Mouse (Mus musculus) liver, embryonic 14.5 days (tissue): ENCODE measurements around the gene Nrap. TPM values are rescaled to one million over a fixed set of nuclear protein-coding genes. Genes with fewer than 3 reads are reported as not detected.

Source experiments
- ATAC-seq: fragments of 200-750 bp; cut with Nextera tagmentation; 2 replicates; pipeline ENCODE4 v1.8.0; 2017; ENCODE audit warnings: moderate number of reproducible peaks, mild to moderate bottlenecking, moderate library complexity; ENCODE audit not compliant: insufficient read depth
- DNase-seq, 3 experiments: peaks; one replicate each; pipeline ENCODE4 v3.0.0-alpha.2; 2012 to 2013; ENCODE audit warnings: low read depth in 3 of 3, low spot score in 3 of 3
- H3K27ac ChIP-seq: fragments of 300-500 bp; sonication (generic); 2 replicates; pipeline ENCODE4 v1.5.1; 2014; ENCODE audit warnings: moderate library complexity, mild to moderate bottlenecking, control low read depth, inconsistent platforms
- H3K27me3 ChIP-seq: fragments of 300-500 bp; sonication (generic); 2 replicates; pipeline ENCODE4 v1.6.1; 2014; ENCODE audit warnings: mild to moderate bottlenecking, low read length, moderate library complexity; ENCODE audit not compliant: control insufficient read depth, insufficient read depth
- H3K36me3 ChIP-seq: fragments of 300-500 bp; sonication (generic); replicated peaks from 2 replicates; pipeline ENCODE4 v1.6.1; 2014; ENCODE audit warnings: low read depth; ENCODE audit not compliant: control insufficient read depth, insufficient read depth
- H3K4me1 ChIP-seq, 2 experiments: fragments of 200-500 bp in 1 of 2; fragments of 300-500 bp in 1 of 2; sonication (generic) in 1 of 2; replicated peaks; 2 replicates each; pipeline ENCODE4 v1.6.1; 2012 to 2014; ENCODE audit warnings: antibody characterized with exemption in 1 of 2, inconsistent platforms in 1 of 2, low read length in 1 of 2; ENCODE audit not compliant: control insufficient read depth in 2 of 2, insufficient read depth in 2 of 2
- H3K4me2 ChIP-seq: fragments of 300-500 bp; sonication (generic); 2 replicates; pipeline ENCODE4 v1.6.1; 2014; ENCODE audit warnings: low read depth, mild to moderate bottlenecking, control low read depth, moderate library complexity
- H3K4me3 ChIP-seq, 2 experiments: fragments of 200-500 bp in 1 of 2; fragments of 300-500 bp in 1 of 2; sonication (generic) in 1 of 2; 2 replicates each; pipeline ENCODE4 v1.5.1; 2012 to 2014; ENCODE audit warnings: low read depth in 2 of 2, low read length in 2 of 2, mild to moderate bottlenecking in 2 of 2, control low read depth in 1 of 2, inconsistent platforms in 1 of 2, moderate library complexity in 1 of 2; ENCODE audit not compliant: insufficient read depth in 1 of 2
- H3K9ac ChIP-seq: fragments of 300-500 bp; sonication (generic); replicated peaks from 2 replicates; pipeline ENCODE4 v1.6.1; 2014; ENCODE audit warnings: mild to moderate bottlenecking, control low read depth, moderate library complexity
- H3K9me3 ChIP-seq: fragments of 300-500 bp; sonication (generic); 2 replicates; pipeline ENCODE4 v1.6.1; 2016; ENCODE audit warnings: low read length, mixed read lengths; ENCODE audit not compliant: control insufficient read depth
- CTCF ChIP-seq: IDR thresholded peaks from 2 replicates; pipeline ENCODE4 v1.5.1; 2016; ENCODE audit warnings: antibody characterized with exemption, low read depth, control low read depth
- EP300 ChIP-seq: IDR thresholded peaks from 2 replicates; pipeline ENCODE4 v1.6.1; 2016; ENCODE audit warnings: antibody characterized with exemption, low read depth
- WGBS: fragments of 180-500 bp; shearing (Covaris S2); extraction: QIAGEN DNeasy Blood & Tissue Kit; methylation state at CpG from one replicate; pipeline ENCODE4 v1.1.7; 2014; ENCODE audit not compliant: insufficient replicate concordance; 5-methylcytosine and 5-hydroxymethylcytosine counted together
- polyA plus RNA-seq, 2 experiments: library from polyadenylated mRNA; depleted of rRNA in 1 of 2; stranded (reverse) in 1 of 2; unstranded in 1 of 2; fragments of >200 nt; fragmentation: Nextera tagmentation in 1 of 2; extraction: Ambion mirVana in 1 of 2; gene quantifications; 2 replicates each; pipeline versions ENCODE4 v1.2.1 to v1.2.3; 2012 to 2014

Nrap gene
- polyA plus RNA-seq, 2 experiments, result 0.05 to 0.10 TPM

DNA sequence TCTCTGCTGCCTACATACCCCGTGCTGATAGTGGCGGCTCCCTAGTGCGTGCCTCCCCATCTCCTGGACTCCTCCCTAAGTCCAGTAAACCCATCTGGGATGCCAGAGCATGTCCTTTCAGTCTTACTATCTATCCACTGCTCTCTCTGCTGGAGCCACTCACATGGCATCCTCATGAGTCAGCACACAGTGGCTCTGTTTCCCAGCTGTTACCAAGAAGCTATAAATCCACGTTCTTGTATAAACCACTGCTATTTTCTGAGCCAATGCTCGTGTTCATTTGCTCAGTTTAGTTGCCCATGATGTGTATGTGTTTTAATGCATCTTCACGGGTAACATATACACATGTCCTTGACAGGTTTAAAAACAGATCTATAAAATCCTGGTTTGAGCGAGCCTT, 22.1 kb downstream of the Nrap start:
- no peak overlapping the region for H3K27ac ChIP-seq
- no peaks in the 10 kb centered on the region for H3K9me3 ChIP-seq
- no peak overlapping the region for H3K4me2 ChIP-seq
- no peak overlapping the region for H3K9ac ChIP-seq
- no peak for DNase-seq
- TF ChIP-seq CTCF, result no peak
- TF ChIP-seq EP300, result no peak
- no peaks in the 10 kb centered on the region for H3K27me3 ChIP-seq
- WGBS, result 65% methylated on average over 7 of the region's 7 CpGs
- no peaks in the 10 kb centered on the region for H3K4me1 ChIP-seq
- ATAC-seq, result no peak
- no peak overlapping the region for H3K4me3 ChIP-seq
- H3K36me3 ChIP-seq, result no peaks in the 10 kb centered on the region

DNA sequence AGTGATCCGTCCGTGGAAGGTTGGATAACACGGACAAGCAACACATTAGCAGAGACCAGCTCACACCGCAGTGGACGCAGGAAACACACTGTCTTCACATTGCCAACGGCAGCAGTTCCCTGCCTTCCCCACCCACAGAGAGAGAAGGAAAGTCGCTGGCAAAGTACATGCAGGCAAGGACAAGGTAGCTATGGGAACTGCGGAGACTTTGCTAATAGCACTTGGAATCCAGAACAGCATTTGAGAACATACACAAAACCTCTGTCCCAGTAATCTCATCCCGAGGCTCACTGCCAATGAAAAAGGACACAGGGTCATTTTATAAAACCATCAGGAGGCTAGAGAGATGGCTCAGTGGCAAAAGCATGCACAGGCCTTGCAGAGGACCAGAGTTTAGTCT, 23.2 kb downstream of the Nrap start:
- Histone ChIP-seq H3K9ac (no peak overlapping the region), H3K36me3 (no peaks in the 10 kb centered on the region), H3K4me1 (no peaks in the 10 kb centered on the region), H3K4me2 (no peak overlapping the region), H3K4me3 (no peak overlapping the region), H3K27ac (no peak overlapping the region), H3K9me3 (no peaks in the 10 kb centered on the region), H3K27me3 (no peaks in the 10 kb centered on the region)
- TF ChIP-seq CTCF (no peak), EP300 (no peak)
- DNase-seq (no peak), ATAC-seq (no peak)
- WGBS, result 71% methylated on average over 9 of the region's 9 CpGs

DNA sequence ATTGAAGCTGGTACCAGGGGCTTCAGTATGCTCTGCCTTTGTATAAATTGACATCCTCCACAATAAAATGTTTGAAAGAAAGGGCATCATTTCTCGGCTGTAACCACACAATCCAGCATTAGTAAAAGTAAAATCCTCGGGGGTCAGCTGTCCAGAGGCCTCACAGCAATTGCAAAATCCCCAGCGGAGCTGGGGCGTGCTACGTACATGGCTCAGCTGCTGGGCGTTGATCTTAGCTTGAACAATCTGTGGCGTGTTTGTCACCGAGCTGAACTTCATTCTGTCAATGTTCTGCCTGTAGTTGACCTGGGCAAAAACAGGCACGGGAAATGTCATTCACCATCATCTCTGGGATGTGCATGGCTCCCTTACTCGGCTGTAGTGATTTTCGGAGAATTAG, 23.7 kb downstream of the Nrap start:
- H3K27ac ChIP-seq, result no peak overlapping the region
- TF ChIP-seq CTCF (no peak), EP300 (no peak)

DNA sequence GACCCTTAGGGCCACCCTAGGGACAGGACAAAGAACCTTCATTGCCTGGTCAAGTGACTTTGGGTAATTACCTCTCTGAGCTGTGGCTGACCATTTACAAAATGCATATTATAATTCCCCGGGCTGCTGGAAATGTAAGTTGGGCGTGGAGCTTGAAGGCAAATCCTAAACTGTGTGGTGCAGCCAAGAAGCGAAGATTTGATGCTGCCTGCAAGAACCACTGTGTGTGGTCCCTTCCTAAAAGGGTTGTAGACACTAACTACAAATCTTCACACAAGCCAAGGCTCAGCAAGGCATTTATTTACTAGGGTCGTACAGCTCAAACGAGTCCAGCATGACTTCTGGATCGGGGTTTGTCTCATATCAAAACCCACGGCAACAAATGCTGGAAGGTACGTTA, 25.3 kb downstream of the Nrap start:
- Histone ChIP-seq H3K36me3 (no peaks in the 10 kb centered on the region), H3K27ac (no peak overlapping the region), H3K4me3 (no peak overlapping the region), H3K4me2 (no peak overlapping the region), H3K27me3 (no peaks in the 10 kb centered on the region), H3K4me1 (no peaks in the 10 kb centered on the region), H3K9ac (no peak overlapping the region), H3K9me3 (no peaks in the 10 kb centered on the region)
- 74% methylated on average over 8 of the region's 8 CpGs for WGBS
- no peak for DNase-seq
- no peak for ATAC-seq
- no peak for TF ChIP-seq EP300
- no peak for TF ChIP-seq CTCF

More for the DNA sequence above, 23.7 kb downstream of the Nrap start:
- H3K4me3 ChIP-seq, result no peak overlapping the region
- no peaks in the 10 kb centered on the region for H3K9me3 ChIP-seq
- 67% methylated on average over 11 of the region's 11 CpGs for WGBS
- no peak overlapping the region for H3K4me2 ChIP-seq
- DNase-seq (no peak), ATAC-seq (no peak)
- no peaks in the 10 kb centered on the region for H3K36me3 ChIP-seq
- H3K27me3 ChIP-seq, result no peaks in the 10 kb centered on the region
- H3K4me1 ChIP-seq, result no peaks in the 10 kb centered on the region
- no peak overlapping the region for H3K9ac ChIP-seq

DNA sequence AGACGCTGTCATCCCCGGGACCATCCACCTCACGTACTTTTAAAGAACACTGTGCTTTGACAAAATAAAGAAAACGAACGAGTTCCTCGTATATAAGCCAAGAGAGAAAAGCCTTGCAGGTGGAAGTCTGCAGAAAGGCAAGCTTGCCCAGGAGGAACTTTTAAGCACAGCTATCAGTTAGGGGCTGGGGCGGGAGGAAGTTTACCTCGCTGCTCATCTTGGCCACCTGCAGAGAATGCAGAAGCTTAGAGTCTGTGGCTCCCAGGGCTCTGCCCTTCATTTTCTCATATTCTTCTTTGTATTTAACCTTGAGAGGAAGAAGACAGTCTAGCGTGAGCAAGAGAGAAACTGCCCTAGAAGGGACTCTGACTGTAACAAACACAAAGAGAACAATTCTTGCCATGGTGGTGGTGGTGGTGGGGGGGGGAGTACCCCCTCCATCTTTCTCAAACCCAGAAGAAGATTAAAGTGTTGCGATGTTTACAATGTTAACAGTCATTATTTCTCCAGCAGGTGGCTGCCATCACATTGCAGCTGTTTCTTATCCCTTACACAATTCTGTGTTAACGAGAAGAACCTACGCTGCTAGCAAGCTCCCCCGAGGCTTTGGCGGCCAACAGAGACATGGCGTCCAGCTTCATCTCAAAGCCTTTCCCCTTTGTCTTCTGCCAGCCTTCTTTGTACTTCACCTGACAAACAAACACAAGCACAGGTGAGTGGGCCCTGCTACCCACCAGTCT, 25.9 kb downstream of the Nrap start:
- H3K27ac ChIP-seq, result no peak overlapping the region
- H3K36me3 ChIP-seq, result no peaks in the 10 kb centered on the region
- no peak overlapping the region for H3K4me2 ChIP-seq
- H3K4me3 ChIP-seq, result no peak overlapping the region
- WGBS, result 61% methylated on average over 15 of the region's 15 CpGs
- no peaks in the 10 kb centered on the region for H3K4me1 ChIP-seq
- H3K27me3 ChIP-seq, result no peaks in the 10 kb centered on the region
- H3K9me3 ChIP-seq, result no peaks in the 10 kb centered on the region
- ATAC-seq (no peak), DNase-seq (no peak)
- TF ChIP-seq CTCF, result no peak
- TF ChIP-seq EP300, result no peak
- no peak overlapping the region for H3K9ac ChIP-seq
